Mouse (Mus musculus) bone marrow, adult 2 months (tissue): ENCODE measurements around the gene Zfp131. TPM values are rescaled to one million over a fixed set of nuclear protein-coding genes. Genes with fewer than 3 reads are reported as not detected.
A peak's percentile ranks its signal among the peaks of the same experiment; 100 is the strongest.

Experiments
- H3K27ac ChIP-seq: fragments of 200-500 bp; 2 replicates; pipeline ENCODE4 v1.5.1; 2012; ENCODE audit warnings: low read depth, mild to moderate bottlenecking, control low read depth, inconsistent platforms, low read length; ENCODE audit not compliant: control insufficient read depth, poor library complexity, insufficient read depth
- H3K4me1 ChIP-seq: fragments of 200-500 bp; 2 replicates; pipeline ENCODE4 v1.6.1; 2011; ENCODE audit warnings: low read length; ENCODE audit not compliant: control insufficient read depth, insufficient read depth
- H3K4me3 ChIP-seq: fragments of 200-500 bp; replicated peaks from 2 replicates; pipeline ENCODE3; 2011; ENCODE audit warnings: mild to moderate bottlenecking, low read depth, low read length, control low read depth; ENCODE audit not compliant: control insufficient read depth
- CTCF ChIP-seq: fragments of 200-500 bp; IDR thresholded peaks from 2 replicates; pipeline ENCODE4 v1.5.1; 2011; ENCODE audit warnings: low read length, control low read depth; ENCODE audit not compliant: control insufficient read depth, insufficient read depth
- POLR2A ChIP-seq: fragments of 200-500 bp; IDR thresholded peaks from 2 replicates; pipeline ENCODE4 v1.6.1; 2011; ENCODE audit warnings: low read depth, mild to moderate bottlenecking, control low read depth, low read length, borderline replicate concordance; ENCODE audit not compliant: control insufficient read depth
- WGBS: fragments of 180-500 bp; shearing (Covaris S2); methylation state at CpG from one replicate; pipeline ENCODE4 v1.1.7; 2018; 5-methylcytosine and 5-hydroxymethylcytosine counted together
- polyA plus RNA-seq: library from polyadenylated mRNA; stranded (reverse); fragments of >200 nt; gene quantifications from 2 replicates; pipeline ENCODE4 v1.2.4, GENCODE M21; 2011; ENCODE audit warnings: low replicate concordance; ENCODE audit not compliant: missing spikeins, insufficient read depth, insufficient read length

The Zfp131 gene
- polyA plus RNA-seq, 1 experiment, result 13.8 TPM

GRCm38 (mm10) chr13:119766480-119766879, 24.2 kb downstream of the Zfp131 start:
- Histone ChIP-seq H3K4me1 (no peaks in the 10 kb centered on the region), H3K4me3 (no peak overlapping the region), H3K27ac (no peak overlapping the region)
- 92% methylated on average over 7 of the region's 7 CpGs for WGBS
- TF ChIP-seq POLR2A, result no peak
- no peak for TF ChIP-seq CTCF

GRCm38 (mm10) chr13:119756831-119757230, 33.9 kb downstream of the Zfp131 start:
- TF ChIP-seq POLR2A (no peak), CTCF (no peak)
- Histone ChIP-seq H3K27ac (no peak overlapping the region), H3K4me3 (no peak overlapping the region), H3K4me1 (peaks cover 2% of the 10 kb centered on the region; the same call in 1 of the 2 replicates)
- WGBS, result 61% methylated on average over 5 of the region's 5 CpGs

- 1% methylated on average over 43 of the region's 43 CpGs for WGBS
- H3K27ac ChIP-seq, result peak within 1 kb of the TSS; percentile 19; the same call in 1 of the 2 replicates
- TF ChIP-seq CTCF (no peak), POLR2A (no peak)
- peak within 1 kb of the TSS; percentile 48 for H3K4me3 ChIP-seq
- H3K4me1 ChIP-seq, result peaks cover 2% of the 10 kb centered on the region; the same call in 1 of the 2 replicates
These were observed 34.8 kb downstream of the Zfp131 start, which contains the start of gene Nim1k for GRCm38 (mm10) chr13:119755681-119756471. Nim1k (minus strand) TSS chr13:119755882.

GRCm38 (mm10) chr13:119755141-119755547, 35.5 kb downstream of the Zfp131 start:
- WGBS, result 2% methylated on average over 16 of the region's 16 CpGs
- Histone ChIP-seq H3K4me1 (peaks cover 2% of the 10 kb centered on the region; the same call in 1 of the 2 replicates), H3K4me3 (peak overlapping the region; percentile 48), H3K27ac (peak overlapping the region; percentile 19; the same call in 1 of the 2 replicates)
- TF ChIP-seq POLR2A (no peak), CTCF (no peak)

GRCm38 (mm10) chr13:119754635-119755020, 36.1 kb downstream of the Zfp131 start:
- peaks cover 2% of the 10 kb centered on the region; the same call in 1 of the 2 replicates for H3K4me1 ChIP-seq
- H3K27ac ChIP-seq, result no peak overlapping the region
- 14% methylated on average over 3 of the region's 3 CpGs for WGBS
- no peak overlapping the region for H3K4me3 ChIP-seq
- TF ChIP-seq POLR2A (no peak), CTCF (no peak)

GRCm38 (mm10) chr13:119753859-119754634, 36.6 kb downstream of the Zfp131 start:
- 70% methylated on average over 9 of the region's 9 CpGs for WGBS
- H3K4me3 ChIP-seq, result no peak overlapping the region

GRCm38 (mm10) chr13:119746930-119747329, 43.8 kb downstream of the Zfp131 start:
- Histone ChIP-seq H3K4me3 (no peak overlapping the region), H3K4me1 (no peaks in the 10 kb centered on the region; the same call in 1 of the 2 replicates), H3K27ac (no peak overlapping the region)
- TF ChIP-seq CTCF, result no peak
- TF ChIP-seq POLR2A, result no peak
- 78% methylated on average over 4 of the region's 4 CpGs for WGBS

More at GRCm38 (mm10) chr13:119753859-119754634, 36.6 kb downstream of the Zfp131 start:
- peaks cover 2% of the 10 kb centered on the region; the same call in 1 of the 2 replicates for H3K4me1 ChIP-seq
- no peak overlapping the region for H3K27ac ChIP-seq
- TF ChIP-seq CTCF (no peak), POLR2A (no peak)

GRCm38 (mm10) chr13:119743470-119743869, 47.2 kb downstream of the Zfp131 start:
- no peak overlapping the region for H3K4me3 ChIP-seq
- no peak overlapping the region for H3K27ac ChIP-seq
- no peak for TF ChIP-seq CTCF
- TF ChIP-seq POLR2A, result no peak
- WGBS, result 62% methylated on average over 3 of the region's 3 CpGs
- no peaks in the 10 kb centered on the region; the same call in 1 of the 2 replicates for H3K4me1 ChIP-seq
